Mouse (Mus musculus) hindbrain, embryonic 12.5 days (tissue): ENCODE data around the gene Nrtn. TPM values are rescaled to one million over a fixed set of nuclear protein-coding genes. Genes with fewer than 3 reads are reported as not detected.
A peak's percentile ranks its signal among the peaks of the same experiment; 100 is the strongest.

Experiments
- ATAC-seq: fragments of 200-750 bp; cut with Nextera tagmentation; 2 replicates; pipeline ENCODE4 v1.8.0; 2017; ENCODE audit warnings: moderate TSS enrichment; ENCODE audit not compliant: low FRiP score
- H3K27ac ChIP-seq: fragments of 300-500 bp; sonication (generic); 2 replicates; pipeline ENCODE4 v1.5.1; 2016; ENCODE audit warnings: mild to moderate bottlenecking
- H3K27me3 ChIP-seq: fragments of 300-500 bp; sonication (generic); 2 replicates; pipeline ENCODE4 v1.6.1; 2016; ENCODE audit warnings: mild to moderate bottlenecking
- H3K36me3 ChIP-seq: fragments of 300-500 bp; sonication (generic); 2 replicates; pipeline ENCODE4 v1.6.1; 2016; ENCODE audit warnings: mild to moderate bottlenecking
- H3K4me1 ChIP-seq: fragments of 300-500 bp; sonication (generic); 2 replicates; pipeline ENCODE4 v1.6.1; 2016
- H3K4me2 ChIP-seq: fragments of 300-500 bp; sonication (generic); replicated peaks from 2 replicates; pipeline ENCODE4 v1.6.1; 2016; ENCODE audit warnings: mild to moderate bottlenecking
- H3K4me3 ChIP-seq: fragments of 300-500 bp; sonication (generic); 2 replicates; pipeline ENCODE4 v1.5.1; 2016; ENCODE audit warnings: mild to moderate bottlenecking
- H3K9ac ChIP-seq: fragments of 300-500 bp; sonication (generic); 2 replicates; pipeline ENCODE4 v1.6.1; 2016; ENCODE audit warnings: mild to moderate bottlenecking, moderate library complexity
- H3K9me3 ChIP-seq: fragments of 300-500 bp; sonication (generic); replicated peaks from 2 replicates; pipeline ENCODE4 v1.6.1; 2016; ENCODE audit warnings: mild to moderate bottlenecking
- WGBS: fragments of 180-500 bp; shearing (Covaris S2); methylation state at CpG from one replicate; pipeline ENCODE4 v1.1.7; 2016; 5-methylcytosine and 5-hydroxymethylcytosine counted together
- polyA plus RNA-seq: library from polyadenylated mRNA; unstranded; fragments of >200 nt; fragmentation: Nextera tagmentation; extraction: Ambion mirVana; gene quantifications from 2 replicates; pipeline ENCODE4 v1.2.1, GENCODE M21; 2016

The Nrtn gene
- polyA plus RNA-seq, 1 experiment from 2014 or later: 5.1 TPM

GRCm38 (mm10) chr17:56729151-56729550, 28.2 kb downstream of the Nrtn start:
- no peak overlapping the region for H3K4me3 ChIP-seq
- no peak for ATAC-seq
- no peak overlapping the region for H3K9ac ChIP-seq
- WGBS: 56% methylated on average over 6 of the region's 6 CpGs
- peaks cover 22% of the 10 kb centered on the region; the same call in 1 of the 2 replicates for H3K4me1 ChIP-seq
- H3K27me3 ChIP-seq: no peaks in the 10 kb centered on the region
- H3K4me2 ChIP-seq: no peak overlapping the region
- no peak overlapping the region for H3K27ac ChIP-seq
- H3K36me3 ChIP-seq: peaks cover 12% of the 10 kb centered on the region
- 0 out of 2 replicates have a peak, but pooled peaks cover 4% of the 10 kb centered on the region for H3K9me3 ChIP-seq

GRCm38 (mm10) chr17:56728117-56728516, 29.2 kb downstream of the Nrtn start:
- Histone ChIP-seq H3K36me3 (peaks cover 23% of the 10 kb centered on the region), H3K9ac (no peak overlapping the region), H3K4me2 (no peak overlapping the region; the same call in 1 of the 2 replicates), H3K4me1 (peaks cover 22% of the 10 kb centered on the region; the same call in 1 of the 2 replicates), H3K27me3 (no peaks in the 10 kb centered on the region), H3K4me3 (no peak overlapping the region), H3K27ac (no peak overlapping the region), H3K9me3 (0 out of 2 replicates have a peak, but pooled peaks cover 4% of the 10 kb centered on the region)
- 23% methylated on average over 12 of the region's 12 CpGs for WGBS
- no peak for ATAC-seq

DNA sequence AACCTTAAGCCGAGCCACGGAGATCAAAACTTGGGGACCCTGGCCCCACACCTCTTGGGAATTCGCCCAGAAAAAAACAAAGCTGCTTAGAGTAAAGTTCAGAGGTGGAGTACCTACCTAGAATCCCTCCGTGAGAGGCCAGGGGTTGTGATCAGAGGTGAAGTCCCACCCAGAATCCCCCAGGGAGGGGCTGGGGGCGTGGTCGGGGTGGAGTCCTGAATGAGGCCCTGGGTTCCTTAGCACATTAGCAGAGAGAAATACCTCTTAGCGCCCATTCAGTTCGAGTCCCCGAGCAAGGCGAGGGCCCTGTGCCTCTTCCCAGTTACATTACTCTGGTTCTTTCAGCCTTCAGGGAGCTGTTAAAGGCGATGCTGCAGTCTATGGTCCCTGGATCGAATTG, 29.7 kb downstream of the Nrtn start:
- Histone ChIP-seq H3K27me3 (no peaks in the 10 kb centered on the region), H3K27ac (no peak overlapping the region), H3K9me3 (0 out of 2 replicates have a peak, but pooled peaks cover 4% of the 10 kb centered on the region), H3K4me3 (no peak overlapping the region), H3K9ac (no peak overlapping the region), H3K36me3 (peaks cover 27% of the 10 kb centered on the region), H3K4me1 (peaks cover 22% of the 10 kb centered on the region; the same call in 1 of the 2 replicates), H3K4me2 (no peak overlapping the region)
- 15% methylated on average over 12 of the region's 12 CpGs for WGBS
- ATAC-seq: no peak

DNA sequence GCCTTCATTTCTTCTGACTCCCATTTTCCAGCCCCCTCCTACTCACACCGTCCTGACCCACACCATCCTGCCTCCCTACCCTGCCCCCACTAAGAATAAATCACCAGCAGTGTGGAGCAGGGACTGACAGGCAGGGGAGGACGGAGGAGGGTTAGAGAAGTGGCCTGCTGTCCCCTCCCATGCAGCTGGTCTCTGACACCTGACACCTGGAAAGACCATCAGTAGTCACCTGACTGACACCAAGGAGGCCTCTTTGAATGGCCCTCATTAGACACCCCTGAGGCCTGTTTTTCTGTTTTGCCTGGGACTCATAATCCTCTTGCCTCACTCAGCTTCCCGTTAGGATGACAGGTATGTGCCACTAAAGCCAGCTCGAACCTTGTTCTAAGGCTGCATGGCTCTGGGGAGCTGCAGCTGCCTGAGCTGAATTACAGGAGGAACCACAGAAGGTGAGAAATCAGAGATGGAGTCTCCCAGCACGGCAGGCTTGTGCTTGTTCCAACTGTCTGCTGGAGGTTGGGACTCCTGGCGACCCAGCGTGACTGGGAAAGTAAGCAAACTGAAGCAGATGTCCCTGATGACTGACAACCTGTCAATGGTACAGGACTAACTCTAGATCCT, 30.2 kb downstream of the Nrtn start:
- 0 out of 2 replicates have a peak, but pooled peaks cover 4% of the 10 kb centered on the region for H3K9me3 ChIP-seq
- no peaks in the 10 kb centered on the region for H3K27me3 ChIP-seq
- WGBS: 15% methylated on average over 7 of the region's 7 CpGs
- H3K4me1 ChIP-seq: peaks cover 22% of the 10 kb centered on the region; the same call in 1 of the 2 replicates
- 0 out of 2 replicates have a peak overlapping the region, but pooled peaks have one; percentile 43 for H3K9ac ChIP-seq
- peaks cover 32% of the 10 kb centered on the region for H3K36me3 ChIP-seq
- 0 out of 2 replicates have a peak, but pooled peaks have one; percentile 23 for ATAC-seq
- H3K4me2 ChIP-seq: no peak overlapping the region
- H3K27ac ChIP-seq: no peak overlapping the region; the same call in 1 of the 2 replicates
- H3K4me3 ChIP-seq: no peak overlapping the region

- Histone ChIP-seq H3K9me3 (0 out of 2 replicates have a peak, but pooled peaks cover 4% of the 10 kb centered on the region), H3K27me3 (no peaks in the 10 kb centered on the region), H3K9ac (no peak overlapping the region), H3K4me1 (peaks cover 28% of the 10 kb centered on the region), H3K36me3 (peaks cover 46% of the 10 kb centered on the region), H3K4me2 (no peak overlapping the region), H3K27ac (no peak overlapping the region), H3K4me3 (no peak overlapping the region)
- 85% methylated on average over 11 of the region's 11 CpGs for WGBS
- ATAC-seq: no peak
Measured at GRCm38 (mm10) chr17:56723419-56724161, 33.7 kb downstream of the Nrtn start.

DNA sequence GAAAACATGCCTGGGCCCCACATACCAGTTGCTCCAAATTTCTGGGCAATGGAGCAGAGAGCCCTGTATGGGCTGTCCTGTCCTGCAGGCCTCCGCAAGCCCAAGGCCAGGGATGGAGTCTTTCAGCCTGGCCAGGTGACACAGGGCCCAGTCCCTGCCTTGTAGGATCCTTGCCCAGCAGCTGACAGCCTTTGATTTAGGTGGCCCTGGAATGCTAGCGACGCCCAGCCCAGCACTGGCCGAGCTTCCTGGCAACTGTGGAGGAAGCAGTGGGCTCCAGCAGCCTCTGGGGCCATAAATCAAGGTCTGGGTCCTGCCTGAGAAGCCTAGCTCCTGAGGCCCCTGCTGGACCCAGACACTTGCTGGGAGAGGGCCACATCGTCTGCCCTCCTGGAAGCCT, 34.9 kb downstream of the Nrtn start:
- Histone ChIP-seq H3K27ac (no peak overlapping the region), H3K9me3 (0 out of 2 replicates have a peak, but pooled peaks cover 4% of the 10 kb centered on the region), H3K4me3 (no peak overlapping the region), H3K4me2 (no peak overlapping the region), H3K36me3 (peaks cover 46% of the 10 kb centered on the region), H3K27me3 (no peaks in the 10 kb centered on the region), H3K9ac (no peak overlapping the region; the same call in 1 of the 2 replicates), H3K4me1 (peaks cover 25% of the 10 kb centered on the region)
- no peak for ATAC-seq
- WGBS: 93% methylated on average over 5 of the region's 5 CpGs

GRCm38 (mm10) chr17:56717363-56718058, 39.8 kb downstream of the Nrtn start, which contains the start of the genes Ndufa11 and Vmac:
Gene Ndufa11 (plus strand): TSS chr17:56717767.
Gene Vmac (minus strand): TSS chr17:56718022.
- Histone ChIP-seq H3K4me2 (peak within 1 kb of the TSS; percentile 64), H3K9me3 (no peaks in the 10 kb centered on the region), H3K4me3 (peak within 1 kb of the TSS; percentile 74), H3K36me3 (peaks cover 22% of the 10 kb centered on the region), H3K27me3 (no peaks in the 10 kb centered on the region), H3K4me1 (peaks cover 31% of the 10 kb centered on the region), H3K9ac (peak within 1 kb of the TSS; percentile 87), H3K27ac (peak within 1 kb of the TSS; percentile 86)
- under 1% methylated on average over 59 of the region's 59 CpGs for WGBS
- peak; percentile 83 for ATAC-seq

GRCm38 (mm10) chr17:56716655-56717362, 40.5 kb downstream of the Nrtn start:
- peak overlapping the region; percentile 64 for H3K4me2 ChIP-seq
- peak; percentile 95 for ATAC-seq
- peak overlapping the region; percentile 84 for H3K9ac ChIP-seq
- WGBS: 2% methylated on average over 52 of the region's 55 CpGs
- no peaks in the 10 kb centered on the region for H3K27me3 ChIP-seq
- H3K36me3 ChIP-seq: peaks cover 22% of the 10 kb centered on the region
- H3K4me3 ChIP-seq: peak overlapping the region; percentile 74
- H3K27ac ChIP-seq: peak overlapping the region; percentile 86
- H3K4me1 ChIP-seq: peaks cover 31% of the 10 kb centered on the region
- H3K9me3 ChIP-seq: no peaks in the 10 kb centered on the region

GRCm38 (mm10) chr17:56715914-56716654, 41.2 kb downstream of the Nrtn start:
- H3K4me3 ChIP-seq: peak overlapping the region; percentile 74
- peak; percentile 1 for ATAC-seq

DNA sequence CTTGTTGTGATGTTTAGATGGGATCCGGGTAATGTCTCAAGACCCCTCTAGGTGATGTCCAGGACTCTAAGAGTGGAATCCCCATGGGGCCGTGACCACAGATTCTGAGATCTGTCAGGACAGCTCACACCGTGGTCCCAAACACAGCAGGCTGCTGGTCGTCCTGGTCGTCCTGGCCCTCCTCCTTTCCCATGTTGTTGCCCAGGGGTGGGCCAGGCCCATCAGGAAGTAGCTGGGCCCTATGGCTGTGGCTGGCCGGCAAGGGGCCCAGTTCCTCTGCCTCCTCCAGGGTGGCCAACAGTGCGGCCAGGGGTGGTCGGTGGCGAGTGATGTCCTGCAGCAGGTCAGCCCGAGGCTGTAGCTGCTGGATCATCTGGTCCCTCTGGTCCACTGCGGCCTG, 42.0 kb downstream of the Nrtn start:
- no peaks in the 10 kb centered on the region for H3K9me3 ChIP-seq
- H3K27me3 ChIP-seq: no peaks in the 10 kb centered on the region
- peaks cover 31% of the 10 kb centered on the region for H3K4me1 ChIP-seq
- 0 out of 2 replicates have a peak overlapping the region, but pooled peaks have one; percentile 84 for H3K9ac ChIP-seq
- H3K36me3 ChIP-seq: peaks cover 26% of the 10 kb centered on the region
- no peak overlapping the region for H3K27ac ChIP-seq
- peak overlapping the region; percentile 64 for H3K4me2 ChIP-seq
- 60% methylated on average over 11 of the region's 11 CpGs for WGBS
- peak overlapping the region; percentile 74; the same call in 1 of the 2 replicates for H3K4me3 ChIP-seq
- ATAC-seq: no peak

More at GRCm38 (mm10) chr17:56715914-56716654, 41.2 kb downstream of the Nrtn start:
- peak overlapping the region; percentile 84 for H3K9ac ChIP-seq
- peak overlapping the region; percentile 64 for H3K4me2 ChIP-seq
- H3K36me3 ChIP-seq: peaks cover 22% of the 10 kb centered on the region
- H3K27me3 ChIP-seq: no peaks in the 10 kb centered on the region
- H3K27ac ChIP-seq: peak overlapping the region; percentile 86
- 25% methylated on average over 22 of the region's 22 CpGs for WGBS
- H3K4me1 ChIP-seq: peaks cover 31% of the 10 kb centered on the region
- H3K9me3 ChIP-seq: no peaks in the 10 kb centered on the region

- no peaks in the 10 kb centered on the region for H3K27me3 ChIP-seq
- no peak for ATAC-seq
- no peak overlapping the region for H3K4me2 ChIP-seq
- WGBS: 95% methylated on average over 3 of the region's 3 CpGs
- no peak overlapping the region for H3K4me3 ChIP-seq
- no peaks in the 10 kb centered on the region for H3K9me3 ChIP-seq
- H3K27ac ChIP-seq: no peak overlapping the region
- no peak overlapping the region for H3K9ac ChIP-seq
- peaks cover 81% of the 10 kb centered on the region for H3K36me3 ChIP-seq
- no peaks in the 10 kb centered on the region for H3K4me1 ChIP-seq
Measured at GRCm38 (mm10) chr17:56709708-56710107, 47.6 kb downstream of the Nrtn start.
